Mouse (Mus musculus) monocyte, adult 2 months (primary cell): ENCODE data around the gene Rpl7l1.
"Not testable (repeated sequence)": the region's sequence is repeated elsewhere in the genome, so short reads cannot be mapped to it uniquely, and the experiment has no call there.

Experiments used
- DNase-seq, 2 experiments: peaks; one replicate each; pipeline ENCODE4 v3.0.0; 2022; ENCODE audit warnings: low spot score in 2 of 2, low read depth in 1 of 2

Gene Rpl7l1

GRCm38 (mm10) chr17:46776087-46776486 is 6.4 kb downstream of the Rpl7l1 start:
- no peak for DNase-seq

- no peak for DNase-seq
Measured at GRCm38 (mm10) chr17:46775070-46775469, 7.4 kb downstream of the Rpl7l1 start.

GRCm38 (mm10) chr17:46774131-46774472 is 8.4 kb downstream of the Rpl7l1 start:
- DNase-seq = no peak

- DNase-seq = no peak
Measured at GRCm38 (mm10) chr17:46773278-46774130, 9.0 kb downstream of the Rpl7l1 start.

- DNase-seq = peak; percentile 54 to 63
Measured at GRCm38 (mm10) chr17:46772404-46773277, 9.8 kb downstream of the Rpl7l1 start, which contains the start of gene 2310039H08Rik. Gene 2310039H08Rik, plus strand, starts transcription at chr17:46772635.

- no peak for DNase-seq
Measured at GRCm38 (mm10) chr17:46772038-46772403, 10.5 kb downstream of the Rpl7l1 start.

GRCm38 (mm10) chr17:46771616-46772015 is 10.9 kb downstream of the Rpl7l1 start:
- no peak for DNase-seq

GRCm38 (mm10) chr17:46771025-46771424 is 11.4 kb downstream of the Rpl7l1 start:
- no peak for DNase-seq

- no peak for DNase-seq
Measured at GRCm38 (mm10) chr17:46770546-46770945, 11.9 kb downstream of the Rpl7l1 start.

GRCm38 (mm10) chr17:46767868-46768267 is 14.6 kb downstream of the Rpl7l1 start:
- DNase-seq = no peak

- not testable (repeated sequence) for DNase-seq
Measured at GRCm38 (mm10) chr17:46764916-46765315, 17.6 kb downstream of the Rpl7l1 start.

GRCm38 (mm10) chr17:46763544-46763943 is 18.9 kb downstream of the Rpl7l1 start, which contains the start of gene Ptcra:
Gene Ptcra, minus strand, starts transcription at chr17:46763712.
- no peak for DNase-seq

GRCm38 (mm10) chr17:46758753-46759152 is 23.7 kb downstream of the Rpl7l1 start:
- DNase-seq = no peak

GRCm38 (mm10) chr17:46751794-46752556 is 30.5 kb downstream of the Rpl7l1 start, which contains the start of gene Cnpy3:
Gene Cnpy3, minus strand, starts transcription at chr17:46752214.
- DNase-seq = peak; percentile 95 to 97

GRCm38 (mm10) chr17:46751056-46751793 is 31.2 kb downstream of the Rpl7l1 start:
- DNase-seq = peak; percentile 83 to 86

GRCm38 (mm10) chr17:46750580-46750979 is 31.9 kb downstream of the Rpl7l1 start:
- DNase-seq = no peak

GRCm38 (mm10) chr17:46749282-46749681 is 33.2 kb downstream of the Rpl7l1 start:
- DNase-seq = no peak

GRCm38 (mm10) chr17:46747806-46748205 is 34.7 kb downstream of the Rpl7l1 start:
- no peak for DNase-seq

GRCm38 (mm10) chr17:46747234-46747633 is 35.2 kb downstream of the Rpl7l1 start:
- DNase-seq = peak; percentile 61 to 84

- no peak for DNase-seq
Measured at GRCm38 (mm10) chr17:46745506-46745905, 37.0 kb downstream of the Rpl7l1 start.
